Mouse (Mus musculus) lung, adult 18-20 months (tissue): ENCODE results near the gene Hsp90aa1.
"Not testable (repeated sequence)": the region's sequence is repeated elsewhere in the genome, so short reads cannot be mapped to it uniquely, and the experiment has no call there.

Experiments
- DNase-seq, 2 experiments: peaks; one replicate each; pipeline ENCODE4 v3.0.0; 2022; ENCODE audit warnings: mixed read lengths in 2 of 2

Hsp90aa1 gene

GRCm38 (mm10) chr12:110698080-110698479 is 4.4 kb downstream of the Hsp90aa1 start:
- DNase-seq, result no peak

- no peak for DNase-seq
Observed at GRCm38 (mm10) chr12:110697457-110697856, 5.1 kb downstream of the Hsp90aa1 start.

- DNase-seq, result no peak
Observed at GRCm38 (mm10) chr12:110696975-110697400, 5.5 kb downstream of the Hsp90aa1 start.

- peak; percentile 95 to 98 for DNase-seq
Observed at GRCm38 (mm10) chr12:110696173-110696974, 6.2 kb downstream of the Hsp90aa1 start.

- peak; percentile 50 to 53 for DNase-seq
Observed at GRCm38 (mm10) chr12:110695676-110696171, 6.8 kb downstream of the Hsp90aa1 start.

GRCm38 (mm10) chr12:110693378-110693777 is 9.2 kb downstream of the Hsp90aa1 start:
- not testable (repeated sequence) for DNase-seq

- no peak for DNase-seq
Observed at GRCm38 (mm10) chr12:110689919-110690643, 12.4 kb downstream of the Hsp90aa1 start.

GRCm38 (mm10) chr12:110688921-110689320 is 13.6 kb downstream of the Hsp90aa1 start:
- DNase-seq, result not testable (repeated sequence)

- DNase-seq, result peak; percentile 89 to 90
Observed at GRCm38 (mm10) chr12:110687894-110688734, 14.4 kb downstream of the Hsp90aa1 start.

GRCm38 (mm10) chr12:110683580-110683979 is 18.9 kb downstream of the Hsp90aa1 start:
- DNase-seq, result no peak

- DNase-seq, result no peak
Observed at GRCm38 (mm10) chr12:110682561-110683299, 19.8 kb downstream of the Hsp90aa1 start, which contains the start of gene 1700001K19Rik. 1700001K19Rik (minus strand) TSS chr12:110682619.

- DNase-seq, result no peak
Observed at GRCm38 (mm10) chr12:110681878-110682277, 20.6 kb downstream of the Hsp90aa1 start.

- peak in 1 of 2 experiments; percentile 45 for DNase-seq
Observed at GRCm38 (mm10) chr12:110681191-110681590, 21.3 kb downstream of the Hsp90aa1 start.

GRCm38 (mm10) chr12:110674243-110674642 is 28.3 kb downstream of the Hsp90aa1 start:
- no peak for DNase-seq

GRCm38 (mm10) chr12:110667466-110668077 is 35.0 kb downstream of the Hsp90aa1 start:
- DNase-seq, result no peak

- DNase-seq, result no peak
Observed at GRCm38 (mm10) chr12:110661746-110662145, 40.8 kb downstream of the Hsp90aa1 start.

GRCm38 (mm10) chr12:110651464-110651863 is 51.1 kb downstream of the Hsp90aa1 start:
- DNase-seq, result no peak

GRCm38 (mm10) chr12:110650241-110650641 is 52.3 kb downstream of the Hsp90aa1 start:
- DNase-seq, result no peak
